ENCODE assay signal across 19 mouse cellular contexts in the genomic region with DNA sequence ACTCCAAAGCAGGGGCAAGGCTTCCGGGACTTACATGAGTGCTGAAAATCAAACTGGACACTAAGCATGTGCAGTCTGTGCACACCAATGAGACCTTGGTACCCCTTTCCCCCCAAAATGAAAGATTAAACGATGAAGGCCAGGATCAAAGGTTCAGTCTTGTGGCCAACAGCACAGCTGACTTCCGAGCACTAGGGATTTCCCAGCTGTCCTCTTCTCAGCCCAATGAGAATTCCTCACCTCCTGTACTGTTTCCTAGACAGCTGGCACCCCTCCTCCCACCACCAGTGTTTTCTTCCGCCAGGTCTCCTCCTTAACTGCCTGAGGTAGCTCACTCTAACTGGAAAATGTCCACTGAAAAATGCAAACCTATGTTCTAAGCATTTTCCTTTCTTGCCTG.
"Had no signal": no experiment of that assay in that cellular context is flagged by ENCODE, and none has a peak within 500 bp of the region (broad histone marks: within the 10 kb centered on the region; RNA-seq: fewer than 3 reads in every experiment).

No protein-coding gene starts in this region.

- H3K27me3 ChIP-seq: kidney, embryonic 15.5 days; liver, embryonic 12.5 days; stomach, embryonic 15.5 days had no signal

- H3K9me3 ChIP-seq: kidney, embryonic 15.5 days; liver, embryonic 12.5 days; stomach, embryonic 15.5 days had no signal

- H3K4me2 ChIP-seq: kidney, embryonic 15.5 days; lung, embryonic 14.5 days; stomach, embryonic 15.5 days had no signal

- H3K4me3 ChIP-seq: kidney, embryonic 15.5 days; left cerebral cortex, adult 2 months; liver, embryonic 12.5 days; stomach, embryonic 15.5 days had no signal

- ATAC-seq: inflammation-experienced regulatory T-cells, adult 6 months; intestine, postnatal 0 days; liver, embryonic 12.5 days; liver, postnatal 0 days; lung, postnatal 0 days had no signal

- DNase-seq: kidney, postnatal 14 days; kidney, postnatal 4 days; layer of hippocampus, adult 9-11 months; layer of hippocampus, postnatal 36 days; liver, postnatal 0 days; lung, embryonic 14.5 days; midbrain, embryonic 14.5 days; retina, postnatal 1 day; right cerebral cortex, postnatal 25 days; spleen, adult 18-20 months; thymus, postnatal 25 days had no signal

- H3K36me3 ChIP-seq: stomach, embryonic 15.5 days had no signal

- H3K27ac ChIP-seq: kidney, embryonic 15.5 days; left cerebral cortex, adult 2 months; macrophage; stomach, embryonic 15.5 days had no signal

- H3K9ac ChIP-seq: kidney, embryonic 15.5 days; liver, postnatal 0 days; lung, embryonic 14.5 days; stomach, embryonic 15.5 days had no signal
